Mouse (Mus musculus) retina, postnatal 1 day (tissue): ENCODE data around the gene Usp34.
"Not testable (repeated sequence)": the region's sequence is repeated elsewhere in the genome, so short reads cannot be mapped to it uniquely, and the experiment has no call there.

Experiments
- DNase-seq: peaks from one replicate; pipeline ENCODE4 v3.0.0-alpha.2; 2012

Gene Usp34

GRCm38 (mm10) chr11:23306764-23307565 lies at the start of gene Usp34:
Gene Usp34, plus strand, starts transcription at chr11:23306895.
- peak; percentile 82 for DNase-seq

GRCm38 (mm10) chr11:23259073-23259472 lies 47.6 kb upstream of the Usp34 start:
- no peak for DNase-seq

- DNase-seq: no peak
Observed at GRCm38 (mm10) chr11:23259481-23259880, 47.2 kb upstream of the Usp34 start.

GRCm38 (mm10) chr11:23260186-23260585 lies 46.5 kb upstream of the Usp34 start:
- DNase-seq: no peak

GRCm38 (mm10) chr11:23261490-23261889 lies 45.2 kb upstream of the Usp34 start:
- DNase-seq: peak; percentile 20

GRCm38 (mm10) chr11:23264949-23265348 lies 41.7 kb upstream of the Usp34 start:
- no peak for DNase-seq

GRCm38 (mm10) chr11:23271770-23272724 lies 34.6 kb upstream of the Usp34 start:
- DNase-seq: peak; percentile 67

GRCm38 (mm10) chr11:23275780-23276179 lies 30.9 kb upstream of the Usp34 start:
- DNase-seq: no peak

GRCm38 (mm10) chr11:23284469-23284868 lies 22.2 kb upstream of the Usp34 start:
- DNase-seq: no peak

GRCm38 (mm10) chr11:23288866-23289265 lies 17.8 kb upstream of the Usp34 start:
- not testable (repeated sequence) for DNase-seq

- no peak for DNase-seq
Observed at GRCm38 (mm10) chr11:23297379-23297778, 9.3 kb upstream of the Usp34 start.

GRCm38 (mm10) chr11:23298301-23298700 lies 8.4 kb upstream of the Usp34 start:
- no peak for DNase-seq

GRCm38 (mm10) chr11:23299910-23300309 lies 6.8 kb upstream of the Usp34 start:
- no peak for DNase-seq

- DNase-seq: no peak
Observed at GRCm38 (mm10) chr11:23303126-23303525, 3.6 kb upstream of the Usp34 start.

GRCm38 (mm10) chr11:23305101-23305672 lies 1.5 kb upstream of the Usp34 start:
- DNase-seq: peak; percentile 23

GRCm38 (mm10) chr11:23305673-23306608 lies 754 bp upstream of the Usp34 start:
- DNase-seq: peak; percentile 98

GRCm38 (mm10) chr11:23307566-23307920 lies 848 bp downstream of the Usp34 start:
- no peak for DNase-seq

GRCm38 (mm10) chr11:23313496-23313895 lies 6.8 kb downstream of the Usp34 start:
- DNase-seq: no peak

GRCm38 (mm10) chr11:23329413-23329812 lies 22.7 kb downstream of the Usp34 start:
- no peak for DNase-seq

- DNase-seq: peak; percentile 6
Observed at GRCm38 (mm10) chr11:23332136-23332535, 25.4 kb downstream of the Usp34 start.

- no peak for DNase-seq
Observed at GRCm38 (mm10) chr11:23335160-23335559, 28.5 kb downstream of the Usp34 start.

GRCm38 (mm10) chr11:23357226-23357625 lies 50.5 kb downstream of the Usp34 start:
- not testable (repeated sequence) for DNase-seq
